Mouse (Mus musculus) midbrain, embryonic 12.5 days (tissue): ENCODE measurements at regions not wholly inside any gene's neighbourhood (a gene's known extent, or its start where the extent isn't known, plus 50 kb on each side); places are given as distances from the start of the nearest gene placed in this dataset.
"Not testable (repeated sequence)": the region's sequence is repeated elsewhere in the genome, so short reads cannot be mapped to it uniquely, and the experiment has no call there.

ENCODE experiments used
- ATAC-seq: fragments of 200-750 bp; cut with Nextera tagmentation; 2 replicates; pipeline ENCODE4 v1.8.0; 2017; ENCODE audit warnings: low read depth, moderate TSS enrichment, moderate library complexity; ENCODE audit not compliant: low FRiP score
- H3K27ac ChIP-seq: fragments of 300-500 bp; sonication (generic); replicated peaks from 2 replicates; pipeline ENCODE4 v1.5.1; 2016; ENCODE audit warnings: mild to moderate bottlenecking
- H3K27me3 ChIP-seq: fragments of 300-500 bp; sonication (generic); 2 replicates; pipeline ENCODE4 v1.6.1; 2016; ENCODE audit warnings: mild to moderate bottlenecking
- H3K36me3 ChIP-seq: fragments of 300-500 bp; sonication (generic); 2 replicates; pipeline ENCODE4 v1.6.1; 2016
- H3K4me1 ChIP-seq: fragments of 300-500 bp; sonication (generic); 2 replicates; pipeline ENCODE4 v1.6.1; 2016
- H3K4me2 ChIP-seq: fragments of 300-500 bp; sonication (generic); replicated peaks from 2 replicates; pipeline ENCODE4 v1.6.1; 2016; ENCODE audit warnings: mild to moderate bottlenecking, moderate library complexity
- H3K4me3 ChIP-seq: fragments of 300-500 bp; sonication (generic); 2 replicates; pipeline ENCODE4 v1.5.1; 2016; ENCODE audit warnings: mild to moderate bottlenecking
- H3K9ac ChIP-seq: fragments of 300-500 bp; sonication (generic); replicated peaks from 2 replicates; pipeline ENCODE4 v1.6.1; 2016; ENCODE audit warnings: mild to moderate bottlenecking, moderate library complexity
- H3K9me3 ChIP-seq: fragments of 300-500 bp; sonication (generic); 2 replicates; pipeline ENCODE4 v1.6.1; 2016; ENCODE audit warnings: mild to moderate bottlenecking
- WGBS: fragments of 180-500 bp; shearing (Covaris S2); methylation state at CpG from one replicate; pipeline ENCODE4 v1.1.7; 2016; 5-methylcytosine and 5-hydroxymethylcytosine counted together

DNA sequence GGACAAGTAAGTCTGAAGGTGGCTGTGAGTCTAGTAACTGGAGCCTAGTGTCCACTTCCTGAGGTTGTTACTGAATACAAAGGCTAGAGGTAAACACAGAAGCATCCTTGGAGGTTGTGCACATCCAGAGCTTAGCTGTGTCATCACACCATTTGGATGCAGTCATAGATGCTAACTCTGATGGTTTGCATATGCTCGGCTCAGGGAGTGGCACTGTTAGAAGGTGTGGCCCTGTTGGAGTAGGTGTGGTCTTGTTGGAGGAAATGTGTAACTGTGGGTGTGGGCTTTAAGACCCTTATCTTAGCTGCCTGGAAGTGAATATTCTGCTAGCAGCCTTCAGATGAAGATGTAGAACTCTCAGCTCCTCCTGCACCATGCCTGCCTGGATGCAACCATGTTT is 612.6 kb downstream of the Pdcd6ip start:
- H3K4me2 ChIP-seq, H3K27me3 ChIP-seq, ATAC-seq: not testable (repeated sequence)

DNA sequence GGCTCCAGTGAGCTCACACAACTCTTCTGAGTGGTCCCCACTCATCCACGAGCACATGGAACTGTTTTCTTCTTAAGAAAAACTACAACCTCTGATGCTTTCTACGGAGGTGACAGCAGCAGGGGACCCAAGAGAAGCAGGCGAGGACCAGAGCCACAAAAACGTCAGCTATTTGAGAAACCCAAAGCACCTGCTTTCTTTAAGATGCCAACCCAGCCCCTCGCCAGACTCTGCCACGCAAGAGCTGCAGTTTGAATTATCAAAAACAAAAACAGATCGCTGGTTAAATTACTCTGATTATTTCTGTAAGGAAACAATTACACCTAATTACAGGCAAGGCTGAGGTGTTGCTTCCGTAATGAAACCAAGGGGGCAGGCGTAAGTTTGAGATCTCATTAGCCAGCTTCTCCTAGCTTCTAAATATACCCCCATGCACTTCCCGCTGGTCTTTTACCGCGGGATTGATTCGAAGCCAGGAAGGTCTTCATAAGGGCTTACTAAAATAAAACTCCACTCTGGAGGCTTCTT is 614.1 kb downstream of the Pdcd6ip start:
- WGBS: 81% methylated on average over 13 of the region's 13 CpGs
- Histone ChIP-seq H3K4me3 (no peak overlapping the region), H3K9me3 (no peaks in the 10 kb centered on the region), H3K36me3 (no peaks in the 10 kb centered on the region), H3K27ac (no peak overlapping the region), H3K27me3 (no peaks in the 10 kb centered on the region), H3K4me1 (no peaks in the 10 kb centered on the region), H3K9ac (no peak overlapping the region), H3K4me2 (no peak overlapping the region)
- ATAC-seq: no peak

More for the DNA sequence above, 612.6 kb downstream of the Pdcd6ip start:
- not testable (repeated sequence) for H3K4me1 ChIP-seq, H3K4me3 ChIP-seq, H3K27ac ChIP-seq, H3K36me3 ChIP-seq, H3K9me3 ChIP-seq, H3K9ac ChIP-seq
- WGBS: 100% methylated on average over 1 of the region's 1 CpGs

DNA sequence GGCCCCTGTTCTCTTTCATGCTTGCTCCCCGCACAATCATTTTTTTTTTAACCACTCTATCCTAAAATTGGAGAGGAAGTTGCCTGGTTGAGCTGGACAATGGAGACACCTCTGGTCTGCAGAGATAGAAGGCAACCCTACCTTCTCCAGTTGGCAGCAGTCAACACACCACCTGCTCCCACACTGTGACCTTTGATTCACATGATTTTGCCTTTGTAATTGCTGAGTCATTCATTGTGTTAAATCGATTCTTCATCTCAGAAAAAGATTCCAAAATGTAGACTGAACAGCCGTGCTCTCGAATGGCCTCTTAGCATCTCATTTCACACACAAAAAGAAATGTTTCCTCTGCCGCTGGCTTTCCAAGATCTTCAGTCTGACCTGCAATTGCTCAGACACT is 616.2 kb downstream of the Pdcd6ip start:
- 81% methylated on average over 5 of the region's 5 CpGs for WGBS
- no peak for ATAC-seq
- no peaks in the 10 kb centered on the region for H3K4me1 ChIP-seq

DNA sequence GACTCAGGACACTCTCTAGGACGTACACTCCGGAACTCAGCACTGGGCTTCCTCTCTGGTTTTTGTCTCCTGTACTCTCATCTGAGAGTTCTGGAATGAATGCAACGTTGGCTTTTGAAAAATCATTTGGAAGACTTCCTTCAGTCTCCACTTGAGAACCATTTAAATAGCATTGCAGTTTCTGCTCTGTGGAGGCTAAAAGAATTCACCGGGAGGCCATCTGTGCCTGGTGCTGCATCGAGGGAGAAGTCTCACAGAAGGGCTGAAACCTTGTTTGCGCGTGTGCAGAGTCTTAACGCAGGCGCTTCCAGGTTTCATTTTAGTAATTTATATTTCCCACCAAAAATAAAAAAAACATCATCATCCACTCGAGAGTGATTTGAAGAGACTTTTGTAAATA is 620.3 kb downstream of the Pdcd6ip start:
- Histone ChIP-seq H3K27me3 (no peaks in the 10 kb centered on the region), H3K36me3 (no peaks in the 10 kb centered on the region), H3K4me1 (no peaks in the 10 kb centered on the region), H3K4me2 (no peak overlapping the region), H3K4me3 (no peak overlapping the region), H3K27ac (no peak overlapping the region), H3K9ac (no peak overlapping the region), H3K9me3 (no peaks in the 10 kb centered on the region)
- 88% methylated on average over 10 of the region's 10 CpGs for WGBS
- no peak for ATAC-seq

More for the DNA sequence above, 616.2 kb downstream of the Pdcd6ip start:
- Histone ChIP-seq H3K4me3 (no peak overlapping the region), H3K9ac (no peak overlapping the region), H3K36me3 (no peaks in the 10 kb centered on the region), H3K4me2 (no peak overlapping the region), H3K9me3 (no peaks in the 10 kb centered on the region), H3K27ac (no peak overlapping the region), H3K27me3 (no peaks in the 10 kb centered on the region)

DNA sequence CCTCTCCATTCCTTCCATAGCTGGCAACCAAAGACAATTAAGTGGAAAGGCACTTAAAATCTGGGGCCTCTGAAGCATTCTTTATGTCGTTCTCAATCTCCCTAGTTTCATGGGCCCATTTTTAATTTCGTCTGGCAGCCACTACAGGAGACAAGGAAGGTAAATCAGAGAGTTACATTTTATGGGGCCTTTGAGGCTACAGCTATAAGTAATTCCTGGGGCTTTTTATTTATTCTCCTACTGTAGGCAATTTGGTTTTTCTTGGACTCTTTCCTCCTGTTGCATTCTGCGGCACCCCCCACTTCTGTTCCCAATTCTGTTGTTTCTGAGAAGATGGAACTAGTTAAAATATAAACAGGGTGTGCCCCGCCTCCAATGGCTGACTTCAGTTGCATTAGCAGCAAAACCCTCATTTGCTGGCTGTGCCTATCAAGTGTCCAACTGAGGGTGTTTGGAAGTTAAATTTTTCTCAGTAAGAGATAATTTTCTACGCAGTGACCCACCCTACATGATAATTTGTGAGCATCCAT is 622.7 kb downstream of the Pdcd6ip start:
- no peak overlapping the region for H3K4me2 ChIP-seq
- 82% methylated on average over 5 of the region's 5 CpGs for WGBS
- no peak overlapping the region for H3K9ac ChIP-seq
- H3K4me1 ChIP-seq: no peaks in the 10 kb centered on the region
- no peaks in the 10 kb centered on the region for H3K27me3 ChIP-seq
- no peak overlapping the region for H3K4me3 ChIP-seq
- no peak for ATAC-seq
- no peaks in the 10 kb centered on the region for H3K9me3 ChIP-seq
- no peaks in the 10 kb centered on the region for H3K36me3 ChIP-seq
- H3K27ac ChIP-seq: no peak overlapping the region

DNA sequence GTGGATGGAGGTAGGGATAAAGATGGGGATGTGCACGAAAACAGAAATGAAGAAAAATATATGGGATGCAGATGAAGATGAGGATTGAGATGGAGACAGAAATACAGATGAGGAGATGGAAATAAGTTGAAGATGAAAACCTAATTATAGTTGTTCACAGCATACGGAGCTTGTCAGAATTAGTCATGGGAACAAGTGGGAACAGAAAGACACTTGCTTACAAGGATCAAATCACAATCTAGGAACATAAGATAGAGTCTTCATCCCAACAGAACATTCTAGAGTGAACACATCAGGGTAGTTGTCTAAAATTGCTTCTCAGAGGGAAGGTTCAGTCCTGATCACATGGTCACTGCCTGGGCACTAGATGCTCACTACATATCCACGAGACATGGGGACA is 633.2 kb downstream of the Pdcd6ip start:
- no peaks in the 10 kb centered on the region for H3K4me1 ChIP-seq
- WGBS: 83% methylated on average over 3 of the region's 3 CpGs
- ATAC-seq: no peak

DNA sequence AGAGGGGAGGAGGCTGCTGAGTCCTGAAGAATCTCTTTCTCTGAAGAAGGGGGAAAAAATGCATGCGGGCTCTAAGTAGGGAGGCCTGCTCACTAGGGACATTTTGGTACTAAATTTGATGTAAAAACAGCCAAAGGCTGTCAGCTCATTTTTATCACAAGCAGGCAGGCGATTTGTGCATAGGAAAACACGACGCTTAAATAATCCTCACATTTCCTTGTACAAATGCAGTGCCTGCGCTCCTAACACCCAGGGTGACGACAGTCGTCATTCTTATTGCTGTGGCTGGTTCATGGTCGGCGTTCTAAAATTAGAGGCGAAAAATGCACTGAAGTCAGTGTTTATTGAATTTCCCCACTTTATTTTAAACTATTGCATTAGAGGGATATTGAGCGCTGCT is 650.6 kb downstream of the Pdcd6ip start:
- no peak overlapping the region for H3K4me2 ChIP-seq
- H3K9me3 ChIP-seq: no peaks in the 10 kb centered on the region
- no peaks in the 10 kb centered on the region for H3K27me3 ChIP-seq
- H3K4me3 ChIP-seq: no peak overlapping the region
- H3K36me3 ChIP-seq: no peaks in the 10 kb centered on the region
- H3K9ac ChIP-seq: no peak overlapping the region
- H3K4me1 ChIP-seq: no peaks in the 10 kb centered on the region
- no peak overlapping the region for H3K27ac ChIP-seq
- WGBS: 88% methylated on average over 11 of the region's 11 CpGs
- no peak for ATAC-seq

More for the DNA sequence above, 633.2 kb downstream of the Pdcd6ip start:
- Histone ChIP-seq H3K27me3 (no peaks in the 10 kb centered on the region), H3K27ac (no peak overlapping the region), H3K36me3 (no peaks in the 10 kb centered on the region), H3K9me3 (no peaks in the 10 kb centered on the region), H3K9ac (no peak overlapping the region), H3K4me2 (no peak overlapping the region), H3K4me3 (no peak overlapping the region)

DNA sequence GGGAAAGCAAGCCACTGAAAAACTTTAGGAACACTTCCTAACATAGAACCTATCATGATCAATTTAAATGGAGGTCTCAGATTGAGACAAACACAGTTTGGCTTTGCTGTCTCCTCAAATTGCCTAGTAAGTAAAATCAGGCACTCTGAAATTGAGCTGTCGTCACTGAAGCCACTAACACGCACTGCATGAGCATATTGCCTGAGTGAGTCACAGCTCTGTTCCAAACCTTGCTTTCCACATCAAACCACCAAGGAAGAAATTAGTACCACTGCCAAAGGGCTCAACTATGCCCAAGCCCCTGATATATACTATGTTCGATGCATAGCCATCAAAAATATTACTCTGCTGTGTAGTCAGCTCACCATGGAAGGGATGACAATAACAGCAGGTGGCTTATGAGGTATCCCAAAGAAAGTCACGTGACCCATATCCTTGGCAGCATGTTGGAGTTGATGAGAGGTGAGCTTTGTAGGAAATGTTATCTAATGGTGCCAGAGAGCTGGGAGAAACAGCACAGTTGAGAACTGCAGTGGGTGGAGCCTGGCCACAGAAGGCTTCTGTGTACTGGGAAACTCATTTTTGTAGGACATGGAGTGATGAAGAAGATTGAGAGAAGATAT is 663.4 kb downstream of the Pdcd6ip start:
- Histone ChIP-seq H3K9ac (no peak overlapping the region), H3K36me3 (no peaks in the 10 kb centered on the region), H3K9me3 (no peaks in the 10 kb centered on the region), H3K27ac (no peak overlapping the region), H3K27me3 (no peaks in the 10 kb centered on the region), H3K4me2 (no peak overlapping the region), H3K4me1 (no peaks in the 10 kb centered on the region), H3K4me3 (no peak overlapping the region)
- 82% methylated on average over 4 of the region's 4 CpGs for WGBS
- no peak for ATAC-seq

DNA sequence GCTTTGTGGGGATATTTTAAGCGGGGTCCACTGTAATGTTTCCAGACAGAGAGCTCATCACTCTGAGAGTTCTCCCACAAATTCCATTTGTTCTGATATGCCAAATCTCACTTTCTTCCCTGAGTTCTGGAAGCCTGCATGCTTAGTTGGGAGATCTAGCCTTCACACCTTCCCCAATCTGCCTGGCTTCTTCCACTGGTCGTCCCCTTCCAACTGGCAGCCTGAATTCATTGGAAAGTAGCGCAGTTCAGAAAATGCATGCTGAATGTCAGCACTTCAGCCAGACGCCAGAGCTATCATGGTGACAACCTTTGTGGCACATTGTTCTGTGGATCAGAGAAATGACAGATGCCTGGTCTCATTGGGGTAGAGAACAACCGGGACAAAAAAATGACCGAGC is 667.2 kb downstream of the Pdcd6ip start:
- no peak overlapping the region for H3K4me3 ChIP-seq
- 90% methylated on average over 6 of the region's 6 CpGs for WGBS
- H3K27ac ChIP-seq: no peak overlapping the region
- H3K9me3 ChIP-seq: no peaks in the 10 kb centered on the region
- H3K4me1 ChIP-seq: no peaks in the 10 kb centered on the region
- H3K36me3 ChIP-seq: no peaks in the 10 kb centered on the region
- H3K9ac ChIP-seq: no peak overlapping the region
- no peaks in the 10 kb centered on the region for H3K27me3 ChIP-seq
- ATAC-seq: no peak
- no peak overlapping the region for H3K4me2 ChIP-seq

DNA sequence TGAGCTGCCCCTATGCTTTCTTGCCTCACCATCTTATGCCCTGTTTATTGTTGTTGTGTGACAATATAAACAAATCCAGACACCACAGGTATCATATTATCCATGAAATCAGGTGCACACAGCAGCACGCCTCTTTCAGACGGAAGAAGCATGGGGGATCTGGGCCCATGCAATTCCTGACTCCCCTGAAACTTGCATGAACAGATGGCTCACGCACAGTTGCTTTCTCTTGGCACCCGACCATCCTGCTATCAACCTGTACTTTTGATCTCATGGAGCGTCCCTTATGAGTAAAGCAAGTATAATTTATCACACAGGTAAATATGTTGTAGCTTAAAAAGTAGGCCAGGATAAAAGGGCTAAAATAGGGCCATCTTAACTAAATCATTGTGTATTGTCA is 674.1 kb downstream of the Pdcd6ip start:
- no peaks in the 10 kb centered on the region for H3K36me3 ChIP-seq
- 82% methylated on average over 5 of the region's 5 CpGs for WGBS
- no peak overlapping the region for H3K27ac ChIP-seq
- H3K9ac ChIP-seq: no peak overlapping the region
- no peaks in the 10 kb centered on the region for H3K27me3 ChIP-seq
- no peak overlapping the region for H3K4me3 ChIP-seq
- H3K4me2 ChIP-seq: no peak overlapping the region
- no peaks in the 10 kb centered on the region for H3K9me3 ChIP-seq
- no peak for ATAC-seq
- no peaks in the 10 kb centered on the region for H3K4me1 ChIP-seq

DNA sequence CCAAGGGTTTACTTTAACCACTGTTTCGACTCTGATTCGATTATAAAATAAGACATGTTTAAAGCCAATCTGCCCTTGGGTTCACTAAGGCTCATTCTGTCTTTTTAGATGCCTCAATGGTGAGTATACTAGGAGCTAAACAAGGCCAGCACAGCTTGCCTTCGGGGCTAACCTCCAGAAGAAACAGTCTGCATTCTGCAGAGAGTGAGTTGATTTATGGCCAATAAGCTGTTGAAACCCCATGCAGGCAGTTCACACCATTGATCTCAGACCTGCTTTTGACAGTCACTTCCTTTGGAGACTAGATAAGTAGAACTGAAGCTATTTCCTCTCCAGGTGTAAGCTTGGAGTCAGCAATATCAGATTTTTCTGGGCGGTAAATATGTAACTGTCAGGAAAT is 679.0 kb downstream of the Pdcd6ip start:
- Histone ChIP-seq H3K9me3 (no peaks in the 10 kb centered on the region), H3K4me3 (no peak overlapping the region), H3K27me3 (no peaks in the 10 kb centered on the region), H3K36me3 (no peaks in the 10 kb centered on the region), H3K9ac (no peak overlapping the region), H3K4me1 (no peaks in the 10 kb centered on the region), H3K4me2 (no peak overlapping the region), H3K27ac (no peak overlapping the region)
- no peak for ATAC-seq
- 89% methylated on average over 4 of the region's 4 CpGs for WGBS

DNA sequence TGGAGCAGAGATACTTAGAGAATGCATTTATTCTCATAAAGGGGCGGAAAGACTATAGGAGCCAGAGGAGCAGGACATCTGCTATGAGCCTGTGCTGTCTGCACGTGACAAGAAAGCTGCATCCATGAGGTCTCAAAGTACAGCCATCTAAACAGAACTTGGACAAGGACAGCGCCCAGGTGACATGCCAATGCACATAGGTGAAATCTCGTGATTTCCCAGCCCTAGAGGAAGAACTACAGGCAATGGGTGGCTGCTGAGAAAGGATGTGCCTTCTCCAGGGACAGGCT is 681.2 kb downstream of the Pdcd6ip start:
- Histone ChIP-seq H3K36me3 (no peaks in the 10 kb centered on the region), H3K27me3 (no peaks in the 10 kb centered on the region), H3K9me3 (no peaks in the 10 kb centered on the region), H3K4me2 (no peak overlapping the region), H3K27ac (no peak overlapping the region), H3K4me3 (no peak overlapping the region), H3K9ac (no peak overlapping the region), H3K4me1 (no peaks in the 10 kb centered on the region)
- ATAC-seq: no peak
- WGBS: 76% methylated on average over 4 of the region's 4 CpGs
